Mouse (Mus musculus) brain, embryonic 14.5 days (tissue): ENCODE results near the gene Ankrd44.

ENCODE experiments used
- CTCF ChIP-seq: fragments of 200-500 bp; IDR thresholded peaks from 2 replicates; pipeline ENCODE4 v1.5.1; 2012; ENCODE audit warnings: inconsistent platforms, mild to moderate bottlenecking, moderate library complexity, borderline replicate concordance; ENCODE audit not compliant: insufficient read depth, insufficient read length; ENCODE audit errors: extremely low read depth
- POLR2A ChIP-seq: fragments of 200-500 bp; IDR thresholded peaks from 2 replicates; pipeline ENCODE4 v1.6.1; 2012; ENCODE audit warnings: mild to moderate bottlenecking, inconsistent platforms, borderline replicate concordance; ENCODE audit not compliant: poor library complexity, insufficient read depth, insufficient read length, severe bottlenecking; ENCODE audit errors: extremely low read depth

- no peak for TF ChIP-seq CTCF
- TF ChIP-seq POLR2A, result no peak
These were observed 4.1 kb downstream of the Ankrd44 start for GRCm38 (mm10) chr1:54922025-54922574.
